Mouse (Mus musculus): Measurements from ENCODE around the gene Olfr31. TPM values are rescaled to one million over a fixed set of nuclear protein-coding genes. Genes with fewer than 3 reads are reported as not detected.

Gene Olfr31
- not detected in 2 replicates for polyA plus RNA-seq (2012; rRNA removed)

DNA sequence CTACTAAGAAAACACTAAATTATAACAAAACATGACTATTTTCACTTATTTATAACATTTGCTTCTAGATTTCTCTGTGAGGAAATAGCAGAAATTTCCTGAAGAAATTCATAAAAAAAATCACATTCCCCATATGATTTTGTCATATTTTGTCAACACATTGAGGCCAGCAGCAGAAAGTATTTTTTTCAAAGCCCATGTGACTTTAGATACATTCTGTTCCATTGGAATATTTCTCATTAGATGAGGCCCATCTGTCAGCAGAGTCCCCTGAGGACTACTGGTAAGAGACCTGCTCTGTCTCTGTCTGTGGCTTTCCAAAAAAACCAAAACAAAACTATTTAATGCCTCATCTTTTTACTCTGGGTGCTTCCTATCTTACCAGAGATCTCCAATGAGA, at the start of gene Olfr31:
TSS of gene Olfr31 (plus strand) at position 301 of the 400 bp plus-strand sequence.

DNA sequence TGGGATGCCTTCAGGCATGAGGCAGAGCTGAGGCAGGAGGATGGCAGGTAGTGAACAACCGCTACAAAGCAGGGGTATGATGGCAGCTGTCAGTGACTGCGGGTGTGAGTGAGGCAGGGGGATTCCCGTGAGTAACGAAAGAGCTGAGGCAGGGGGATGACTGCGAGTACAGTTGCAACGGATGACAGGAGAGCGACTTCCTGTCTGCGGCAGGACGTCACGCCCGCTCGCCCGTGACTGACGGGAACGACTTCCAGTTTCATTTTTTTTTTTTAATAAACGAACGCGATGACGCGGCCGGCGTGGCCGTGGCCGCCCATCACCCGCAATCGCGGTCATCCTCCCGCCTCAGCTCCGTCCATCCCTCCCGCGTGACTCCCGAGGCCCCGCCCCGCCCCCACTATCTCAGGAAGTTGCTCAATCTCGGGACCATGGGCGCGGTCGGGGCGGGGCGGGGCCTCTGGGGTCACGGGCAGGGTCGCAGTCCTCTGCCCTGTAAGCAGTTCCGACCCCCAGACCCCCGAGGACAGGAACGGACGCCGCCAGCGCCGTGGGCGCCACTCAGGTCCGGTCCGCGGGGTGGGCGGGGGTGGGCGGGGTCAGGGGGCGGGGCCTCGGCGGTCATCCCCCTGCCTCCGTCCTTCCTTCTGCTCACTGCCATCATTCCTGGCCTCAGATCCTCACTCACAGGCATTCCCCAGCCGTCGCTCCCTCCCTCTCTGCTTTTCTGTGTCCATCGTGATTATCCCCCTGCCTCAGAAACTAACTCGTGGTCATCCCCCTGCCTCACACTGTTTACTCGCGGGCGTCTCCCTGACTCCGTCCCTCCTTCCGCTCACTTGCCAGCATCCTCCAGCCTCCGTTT, 23.6 kb downstream of the Olfr31 start, which contains the start of gene Il3ra:
TSS of gene Il3ra (plus strand) at position 328 of the 865 bp plus-strand sequence.

Other genes starting within 250 kb of the Olfr31 start
- 22.1 and 28.8 TPM in 2 replicates for gene Psmd6, start 201.8 kb upstream of the Olfr31 start, polyA plus RNA-seq (2012; rRNA removed)
- not detected in 2 replicates for gene Olfr720, start 136.0 kb upstream of the Olfr31 start, polyA plus RNA-seq (2012; rRNA removed)
- gene Il3ra, start 23.4 kb downstream of the Olfr31 start, polyA plus RNA-seq (2012; rRNA removed) = 67.2 and 80.5 TPM in 2 replicates
- not detected in 2 replicates for gene Olfr721-ps1, start 78.5 kb downstream of the Olfr31 start, polyA plus RNA-seq (2012; rRNA removed)

All from ovary, adult 2 months (tissue).